In the genomic region with DNA sequence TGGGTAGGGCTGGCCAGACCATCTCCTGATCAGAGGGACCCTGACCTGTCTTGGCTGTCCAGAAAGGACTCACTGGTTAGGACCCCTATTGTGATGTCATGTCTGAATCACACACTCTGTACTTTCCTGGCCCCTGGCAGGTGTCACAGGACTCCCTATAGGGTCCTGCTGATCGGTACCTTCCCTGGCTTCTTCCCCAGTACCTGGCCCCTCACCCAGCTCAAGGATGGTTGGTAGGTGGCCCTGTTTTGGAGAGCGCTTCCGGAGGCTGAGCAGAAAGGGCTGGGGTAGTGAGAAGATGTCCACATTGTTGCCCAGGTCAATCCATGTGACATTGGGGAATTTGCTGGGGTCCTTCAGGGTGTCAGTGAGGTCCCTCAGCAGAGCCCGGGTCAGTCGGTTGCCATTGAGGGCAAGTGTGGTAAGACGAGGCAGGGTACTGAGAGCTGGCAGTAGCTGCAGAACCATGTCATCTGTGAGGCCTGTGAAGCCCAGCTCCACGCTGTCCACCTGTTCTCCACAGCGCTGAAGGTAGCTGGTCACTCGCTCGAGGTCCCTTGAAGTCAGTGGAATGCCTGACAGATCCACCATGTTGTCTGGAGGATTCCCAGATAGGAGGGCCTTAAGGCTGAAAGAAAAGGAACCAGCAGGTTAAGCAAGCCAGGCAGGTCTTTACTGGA, we compare ENCODE assay signal across 1 mouse cellular context.
TF ChIP-seq lines count a peak whose summit lies in the region.

No protein-coding gene starts in this region.

TF ChIP-seq in CH12.LX, 34 proteins besides CTCF, POLR2A, EP300 and RAD21 (continued from another document):
- TF ChIP-seq ZMIZ1 (IDR thresholded peaks at IDR 0.05; ENCODE audit: low read depth, low read length) (peak; percentile 92; the same call in 1 of the 2 replicates), MAX (IDR thresholded peaks at IDR 0.05; ENCODE audit: low read length) (no peak), ELF1 (IDR thresholded peaks at IDR 0.05; ENCODE audit: low read depth, low read length) (no peak), CHD2 (IDR thresholded peaks at IDR 0.05; ENCODE audit: low read length) (peak; percentile 58), HCFC1 (IDR thresholded peaks at IDR 0.05; ENCODE audit: low read depth, low read length) (no peak), ZKSCAN1 (IDR thresholded peaks at IDR 0.05; ENCODE audit: borderline replicate concordance, low read depth, low read length) (no peak)
